In the genomic region with DNA sequence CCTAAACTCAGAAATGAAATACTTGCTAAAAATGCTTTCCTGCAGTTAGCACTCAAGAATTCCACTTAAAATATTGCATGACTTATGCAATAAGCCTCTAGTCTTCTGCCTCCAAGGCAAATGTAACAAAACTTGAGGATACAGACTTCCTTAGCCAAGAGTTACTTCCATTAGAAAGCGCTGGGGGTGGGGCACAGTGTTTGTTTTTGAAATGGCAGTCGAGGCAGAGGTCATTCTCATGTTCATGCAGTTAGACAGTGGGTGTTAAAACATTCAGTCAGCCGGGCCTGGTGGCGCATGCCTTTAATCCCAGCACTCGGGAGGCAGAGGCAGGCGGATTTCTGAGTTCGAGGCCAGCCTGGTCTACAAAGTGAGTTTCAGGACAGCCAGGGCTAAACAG, we compare ENCODE assay signal across 23 mouse cellular contexts.
"Had no signal": no experiment of that assay in that cellular context is flagged by ENCODE, and none has a peak within 500 bp of the region (broad histone marks: within the 10 kb centered on the region; RNA-seq: fewer than 3 reads in every experiment).

No protein-coding gene starts in this region.

- H3K27ac ChIP-seq: heart, embryonic 10.5 days; hindbrain, embryonic 13.5 days; hindbrain, embryonic 15.5 days; hindbrain, postnatal 0 days; layer of hippocampus, adult 2 months; limb, embryonic 13.5 days; limb, embryonic 15.5 days; liver, embryonic 12.5 days; liver, embryonic 14.5 days had no signal

- DNase-seq: gastrocnemius, postnatal 14 days; heart, adult 18-20 months; heart, postnatal 10 days; heart, postnatal 36 days; kidney, adult 11 months; kidney, adult 2 months; kidney, adult 9 months; kidney, postnatal 10 days; kidney, postnatal 25 days; kidney, postnatal 4 days; layer of hippocampus, postnatal 36 days; left cerebral cortex, postnatal 4 days had no signal

- H3K9ac ChIP-seq: heart, embryonic 12.5 days; hindbrain, embryonic 13.5 days; hindbrain, embryonic 15.5 days; limb, embryonic 13.5 days; limb, embryonic 15.5 days; liver, embryonic 12.5 days; liver, embryonic 14.5 days had no signal

- H3K4me3 ChIP-seq: heart, embryonic 10.5 days; heart, embryonic 12.5 days; hindbrain, embryonic 13.5 days; hindbrain, embryonic 15.5 days; layer of hippocampus, adult 2 months; limb, embryonic 13.5 days; limb, embryonic 15.5 days; liver, embryonic 12.5 days had no signal

- H3K27me3 ChIP-seq: hindbrain, embryonic 13.5 days; hindbrain, embryonic 15.5 days; limb, embryonic 15.5 days had no signal

- H3K9me3 ChIP-seq: heart, embryonic 10.5 days; heart, embryonic 12.5 days; hindbrain, embryonic 13.5 days; hindbrain, embryonic 15.5 days; limb, embryonic 13.5 days; limb, embryonic 15.5 days; liver, embryonic 12.5 days had no signal

- ATAC-seq: hindbrain, postnatal 0 days; intestine, embryonic 16.5 days; liver, embryonic 12.5 days had no signal

- H3K4me2 ChIP-seq: heart, embryonic 12.5 days; hindbrain, embryonic 13.5 days; hindbrain, embryonic 15.5 days; limb, embryonic 13.5 days; limb, embryonic 15.5 days; liver, embryonic 12.5 days had no signal
